Mouse (Mus musculus) thymus, adult 2 months (tissue): ENCODE results near the gene Rtkn. TPM values are rescaled to one million over a fixed set of nuclear protein-coding genes. Genes with fewer than 3 reads are reported as not detected.
"Not testable (repeated sequence)": the region's sequence is repeated elsewhere in the genome, so short reads cannot be mapped to it uniquely, and the experiment has no call there.

ENCODE experiments used
- DNase-seq: peaks from one replicate; pipeline ENCODE4 v3.0.0; 2021
- H3K27ac ChIP-seq: fragments of 200-500 bp; 2 replicates; pipeline ENCODE4 v1.5.1; 2012; ENCODE audit warnings: low read length, control low read depth; ENCODE audit not compliant: control insufficient read depth, insufficient read depth
- H3K27me3 ChIP-seq: fragments of 200-500 bp; 2 replicates; pipeline ENCODE4 v1.6.1; 2012; ENCODE audit warnings: mild to moderate bottlenecking, low read length, moderate library complexity, mixed read lengths; ENCODE audit not compliant: control insufficient read depth, insufficient read depth
- H3K36me3 ChIP-seq: fragments of 200-500 bp; 2 replicates; pipeline ENCODE4 v1.6.1; 2012; ENCODE audit warnings: mild to moderate bottlenecking, low read length, moderate library complexity; ENCODE audit not compliant: control insufficient read depth, insufficient read depth
- H3K4me1 ChIP-seq: fragments of 200-500 bp; replicated peaks from 2 replicates; pipeline ENCODE4 v1.6.1; 2012; ENCODE audit warnings: low read length; ENCODE audit not compliant: control insufficient read depth, insufficient read depth
- H3K4me3 ChIP-seq: fragments of 200-500 bp; 2 replicates; pipeline ENCODE4 v1.5.1; 2012; ENCODE audit warnings: mild to moderate bottlenecking, low read length, control low read depth, moderate library complexity; ENCODE audit not compliant: control insufficient read depth, insufficient read depth
- CTCF ChIP-seq: fragments of 200-500 bp; IDR thresholded peaks from 2 replicates; pipeline ENCODE4 v1.5.1; 2012; ENCODE audit warnings: mild to moderate bottlenecking, control low read depth, low read length, moderate library complexity, borderline replicate concordance; ENCODE audit not compliant: control insufficient read depth, poor library complexity, insufficient read depth; ENCODE audit errors: extremely low read depth
- POLR2A ChIP-seq: fragments of 200-500 bp; IDR thresholded peaks from 2 replicates; pipeline ENCODE4 v1.6.1; 2012; ENCODE audit warnings: mild to moderate bottlenecking, low read length, control low read depth, moderate library complexity; ENCODE audit not compliant: control insufficient read depth, poor library complexity, insufficient read depth; ENCODE audit errors: extremely low read depth
- WGBS: fragments of 180-500 bp; shearing (Covaris S2); methylation state at CpG from one replicate; pipeline ENCODE4 v1.1.7; 2018; 5-methylcytosine and 5-hydroxymethylcytosine counted together
- polyA plus RNA-seq: library from polyadenylated mRNA; depleted of rRNA; stranded (reverse); fragments of >200 nt; gene quantifications from 2 replicates; pipeline ENCODE4 v1.2.3, GENCODE M21; 2012

Gene Rtkn
- polyA plus RNA-seq, 1 experiment: 40.5 TPM

GRCm38 (mm10) chr6:83145805-83146204 is 10.5 kb downstream of the Rtkn start:
- Histone ChIP-seq H3K4me1 (peaks cover 3% of the 10 kb centered on the region), H3K4me3 (no peak overlapping the region), H3K27me3 (no peaks in the 10 kb centered on the region; the same call in 1 of the 2 replicates), H3K27ac (no peak overlapping the region), H3K36me3 (no peaks in the 10 kb centered on the region)
- 70% methylated on average over 9 of the region's 9 CpGs for WGBS
- no peak for TF ChIP-seq POLR2A
- no peak for TF ChIP-seq CTCF
- no peak for DNase-seq

- Histone ChIP-seq H3K4me3 (no peak overlapping the region), H3K36me3 (no peaks in the 10 kb centered on the region)
- TF ChIP-seq POLR2A (no peak), CTCF (no peak)
Observed at GRCm38 (mm10) chr6:83147280-83147679, 12.0 kb downstream of the Rtkn start.

GRCm38 (mm10) chr6:83151721-83152120 is 16.5 kb downstream of the Rtkn start:
- Histone ChIP-seq H3K4me1 (peaks cover 7% of the 10 kb centered on the region), H3K36me3 (no peaks in the 10 kb centered on the region), H3K27ac (no peak overlapping the region), H3K4me3 (no peak overlapping the region), H3K27me3 (no peaks in the 10 kb centered on the region; the same call in 1 of the 2 replicates)
- WGBS: 92% methylated on average over 8 of the region's 8 CpGs
- TF ChIP-seq POLR2A (no peak), CTCF (no peak)
- DNase-seq: no peak

More at GRCm38 (mm10) chr6:83147280-83147679, 12.0 kb downstream of the Rtkn start:
- Histone ChIP-seq H3K4me1 (peaks cover 3% of the 10 kb centered on the region), H3K27me3 (no peaks in the 10 kb centered on the region; the same call in 1 of the 2 replicates), H3K27ac (no peak overlapping the region)
- 84% methylated on average over 7 of the region's 7 CpGs for WGBS
- no peak for DNase-seq

GRCm38 (mm10) chr6:83153038-83153437 is 17.8 kb downstream of the Rtkn start:
- no peak for TF ChIP-seq CTCF
- no peak for TF ChIP-seq POLR2A
- Histone ChIP-seq H3K27ac (no peak overlapping the region), H3K4me3 (no peak overlapping the region), H3K27me3 (no peaks in the 10 kb centered on the region; the same call in 1 of the 2 replicates), H3K4me1 (peaks cover 7% of the 10 kb centered on the region), H3K36me3 (no peaks in the 10 kb centered on the region)
- WGBS: 91% methylated on average over 12 of the region's 12 CpGs
- DNase-seq: no peak

GRCm38 (mm10) chr6:83153485-83153884 is 18.2 kb downstream of the Rtkn start:
- TF ChIP-seq POLR2A (no peak), CTCF (no peak)
- H3K27ac ChIP-seq: no peak overlapping the region
- WGBS: 81% methylated on average over 5 of the region's 5 CpGs
- DNase-seq: no peak
- no peak overlapping the region for H3K4me3 ChIP-seq
- peaks cover 7% of the 10 kb centered on the region for H3K4me1 ChIP-seq
- H3K27me3 ChIP-seq: no peaks in the 10 kb centered on the region; the same call in 1 of the 2 replicates
- H3K36me3 ChIP-seq: no peaks in the 10 kb centered on the region

GRCm38 (mm10) chr6:83155552-83156238 is 20.4 kb downstream of the Rtkn start:
- H3K27me3 ChIP-seq: no peaks in the 10 kb centered on the region; the same call in 1 of the 2 replicates
- no peak overlapping the region for H3K27ac ChIP-seq
- H3K4me1 ChIP-seq: peaks cover 7% of the 10 kb centered on the region
- H3K36me3 ChIP-seq: no peaks in the 10 kb centered on the region
- no peak for DNase-seq
- no peak for TF ChIP-seq CTCF
- TF ChIP-seq POLR2A: no peak
- WGBS: 15% methylated on average over 23 of the region's 23 CpGs
- H3K4me3 ChIP-seq: peak overlapping the region; percentile 42

- peak; percentile 39 for DNase-seq
- no peaks in the 10 kb centered on the region for H3K36me3 ChIP-seq
- H3K4me3 ChIP-seq: peak within 1 kb of the TSS; percentile 42
- TF ChIP-seq POLR2A: no peak
- TF ChIP-seq CTCF: no peak
- H3K27me3 ChIP-seq: peaks cover 3% of the 10 kb centered on the region; the same call in 1 of the 2 replicates
- H3K27ac ChIP-seq: no peak within 1 kb of the TSS
- peaks cover 7% of the 10 kb centered on the region for H3K4me1 ChIP-seq
- 4% methylated on average over 32 of the region's 32 CpGs for WGBS
Observed at GRCm38 (mm10) chr6:83156259-83156684, 21.0 kb downstream of the Rtkn start, which contains the start of the genes Wdr54 and 1700003E16Rik. Gene Wdr54, minus strand, starts transcription at chr6:83156397. Gene 1700003E16Rik, plus strand, starts transcription at chr6:83156404.

- H3K36me3 ChIP-seq, H3K4me3 ChIP-seq, H3K27me3 ChIP-seq, H3K4me1 ChIP-seq, H3K27ac ChIP-seq: not testable (repeated sequence)
- DNase-seq: peak; percentile 47
- 16% methylated on average over 3 of the region's 3 CpGs for WGBS
Observed at GRCm38 (mm10) chr6:83159456-83159855, 24.2 kb downstream of the Rtkn start.
